Mouse (Mus musculus) liver, embryonic 14.5 days (tissue): ENCODE measurements around the gene Kmt5a.

Experiments
- CTCF ChIP-seq: IDR thresholded peaks from 2 replicates; pipeline ENCODE4 v1.5.1; 2016; ENCODE audit warnings: antibody characterized with exemption, low read depth, control low read depth
- EP300 ChIP-seq: IDR thresholded peaks from 2 replicates; pipeline ENCODE4 v1.6.1; 2016; ENCODE audit warnings: antibody characterized with exemption, low read depth

GRCm38 (mm10) chr5:124488885-124489284, 49.2 kb downstream of the Kmt5a start:
- TF ChIP-seq CTCF: no peak
- TF ChIP-seq EP300: no peak
